Mouse (Mus musculus): ENCODE results near the gene Gm10282. TPM values are rescaled to one million over a fixed set of nuclear protein-coding genes. Genes with fewer than 3 reads are reported as not detected.

The Gm10282 gene
- polyA plus RNA-seq, 1 experiment = 1.1 TPM

DNA sequence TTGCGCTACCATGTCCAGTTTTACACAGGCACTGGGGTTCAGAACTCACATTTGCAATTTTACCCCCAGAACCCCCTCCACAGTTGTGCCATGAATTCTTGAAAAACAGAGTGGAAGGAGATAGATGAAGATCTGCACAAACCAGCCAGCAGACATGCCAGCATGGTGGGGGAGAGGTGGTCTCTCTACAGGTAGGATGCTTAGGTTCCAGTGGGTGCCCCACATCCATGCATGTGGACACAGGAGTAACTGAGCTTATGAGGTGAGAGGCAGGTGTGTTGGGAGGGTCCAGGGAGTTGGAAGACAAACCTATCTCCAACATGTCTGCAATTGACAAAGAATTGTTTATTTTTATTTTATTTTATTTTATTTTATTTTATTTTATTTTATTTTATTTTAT is 6.1 kb downstream of the Gm10282 start:
- DNase-seq (ENCODE audit: low read depth) = no peak

DNA sequence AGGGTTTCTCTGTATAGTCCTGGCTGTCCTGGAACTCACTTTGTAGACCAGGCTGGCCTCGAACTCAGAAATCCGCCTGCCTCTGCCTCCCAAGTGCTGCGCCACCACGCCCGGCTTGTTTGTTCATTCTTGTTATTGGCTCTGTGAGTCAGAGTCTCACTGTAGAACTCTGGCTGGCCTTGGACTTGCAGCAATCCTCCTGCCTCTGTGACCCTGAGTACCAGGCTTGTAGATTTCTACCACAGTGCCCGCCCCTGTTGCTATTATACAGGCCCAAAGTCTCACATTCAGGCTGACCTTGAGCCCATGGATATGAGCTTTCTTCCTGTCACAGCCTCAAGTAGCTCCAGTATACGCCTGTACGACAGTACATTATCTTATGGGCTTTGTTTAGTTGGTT is 8.5 kb downstream of the Gm10282 start:
- no peak for DNase-seq (ENCODE audit: low read depth)

DNA sequence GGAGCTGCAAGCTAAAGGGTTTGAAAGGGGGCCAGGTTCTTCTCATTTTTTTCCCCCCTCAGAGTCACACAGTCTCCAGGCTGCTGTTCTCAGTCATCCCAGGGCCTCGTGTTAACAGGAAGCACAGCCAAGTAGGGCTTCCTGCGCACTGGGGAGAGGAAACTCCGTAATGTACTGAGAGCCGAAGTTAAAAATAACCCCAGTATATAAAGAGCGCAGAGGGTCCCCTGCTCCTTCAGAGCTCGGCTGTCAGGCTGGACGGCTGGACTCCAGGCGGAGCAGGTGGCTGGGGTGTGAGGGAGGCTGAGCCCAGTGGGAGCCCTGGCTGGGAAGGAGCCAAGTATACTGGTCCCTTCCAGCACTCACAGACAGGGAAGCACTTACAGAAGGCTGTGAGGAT is 9.4 kb downstream of the Gm10282 start:
- DNase-seq (ENCODE audit: low read depth) = no peak

DNA sequence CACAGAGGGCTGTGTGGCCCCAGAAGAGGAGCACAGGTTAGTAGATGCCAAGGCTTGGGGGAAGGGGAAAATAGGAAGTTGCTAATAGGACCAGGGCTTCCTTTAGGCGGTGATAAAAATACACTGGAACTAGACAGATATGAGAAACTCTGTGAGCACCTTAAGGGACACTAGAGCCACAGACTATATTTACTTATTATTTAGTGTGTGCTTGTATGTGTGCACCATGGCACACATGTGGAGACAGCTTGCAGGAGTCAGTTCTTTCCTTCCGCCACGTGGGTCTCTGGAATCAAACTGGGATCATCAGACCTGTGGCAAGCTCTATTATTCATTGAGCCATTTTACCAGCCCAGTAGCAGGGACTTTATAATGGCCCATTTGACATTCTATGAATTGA is 9.9 kb downstream of the Gm10282 start:
- no peak for DNase-seq (ENCODE audit: low read depth)

DNA sequence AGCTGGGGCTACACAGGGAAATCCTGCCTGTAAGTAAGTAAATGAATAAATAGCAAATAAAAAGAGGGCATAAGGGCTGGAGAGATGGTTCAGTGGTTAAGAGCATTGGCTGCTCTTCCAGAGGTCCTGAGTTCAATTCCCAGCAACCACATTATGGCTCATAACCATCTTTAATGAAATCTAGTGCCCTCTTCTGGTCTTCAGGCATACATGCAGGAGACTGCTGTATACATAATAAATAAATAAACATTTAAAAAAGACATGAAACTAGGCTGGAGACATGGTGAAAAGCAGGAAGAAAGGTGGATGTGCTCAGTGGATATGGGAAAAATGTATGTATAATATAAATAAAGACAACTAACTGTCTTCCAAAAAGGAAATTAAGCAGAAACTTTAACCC is 11.8 kb downstream of the Gm10282 start:
- no peak for DNase-seq (ENCODE audit: low read depth)

DNA sequence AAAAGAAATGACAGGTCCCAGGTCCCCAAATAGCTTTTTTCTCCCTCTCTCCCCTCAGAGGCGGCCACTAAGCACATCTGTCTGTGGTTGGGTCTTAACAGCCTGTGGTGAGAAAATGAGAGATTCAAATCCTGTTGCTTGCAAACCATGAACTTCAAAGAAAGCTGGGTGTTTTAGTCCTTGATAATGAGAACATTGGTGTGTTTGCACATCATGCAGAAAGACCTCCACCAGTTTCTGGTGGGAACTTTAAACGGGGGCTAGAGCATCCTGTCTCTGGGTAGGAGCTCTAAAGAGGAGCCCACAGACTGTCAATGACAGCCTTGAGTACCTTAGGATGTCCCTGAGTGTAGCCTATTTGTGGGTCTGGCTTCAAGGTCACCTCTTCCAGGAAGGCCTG is 14.0 kb downstream of the Gm10282 start:
- no peak for DNase-seq (ENCODE audit: low read depth)

DNA sequence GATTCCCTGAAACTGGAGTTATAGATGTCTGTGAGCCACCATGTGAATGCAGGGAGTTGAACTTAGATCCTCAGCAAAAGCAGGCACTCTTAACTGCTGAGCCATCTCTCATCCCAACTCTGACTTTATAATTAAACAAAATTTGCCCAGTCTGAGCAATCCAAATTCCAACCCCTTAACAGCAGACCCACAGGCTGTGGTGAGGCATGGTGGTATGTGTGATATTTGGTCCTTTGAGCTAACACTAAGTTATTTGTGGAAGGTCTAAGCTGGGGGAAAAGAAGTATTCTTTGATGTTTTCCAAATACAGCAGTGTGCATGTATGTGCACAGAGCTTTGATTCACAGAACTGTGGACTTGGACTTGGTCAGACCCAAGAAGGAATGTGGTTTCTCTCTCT is 16.0 kb downstream of the Gm10282 start:
- no peak for DNase-seq (ENCODE audit: low read depth)

DNA sequence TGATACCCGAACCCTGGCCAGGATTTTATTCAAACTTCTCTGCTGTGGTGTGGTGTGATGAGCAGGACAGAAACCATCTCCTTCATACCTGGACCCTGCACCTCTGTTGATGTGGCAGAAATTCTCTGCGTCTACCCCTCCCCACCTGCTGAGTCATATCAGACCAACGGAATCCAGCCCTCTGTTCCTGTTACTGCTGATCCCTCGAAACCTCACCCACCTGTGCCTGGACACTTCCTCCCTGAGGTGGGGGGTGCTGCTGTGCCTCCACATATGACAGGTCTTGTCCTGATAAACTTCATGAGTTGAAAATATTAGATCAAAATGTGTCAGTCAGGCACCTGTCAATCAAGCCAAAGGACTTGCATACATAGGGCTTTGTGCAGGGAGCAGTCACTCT is 19.8 kb downstream of the Gm10282 start:
- no peak for DNase-seq (ENCODE audit: low read depth)

DNA sequence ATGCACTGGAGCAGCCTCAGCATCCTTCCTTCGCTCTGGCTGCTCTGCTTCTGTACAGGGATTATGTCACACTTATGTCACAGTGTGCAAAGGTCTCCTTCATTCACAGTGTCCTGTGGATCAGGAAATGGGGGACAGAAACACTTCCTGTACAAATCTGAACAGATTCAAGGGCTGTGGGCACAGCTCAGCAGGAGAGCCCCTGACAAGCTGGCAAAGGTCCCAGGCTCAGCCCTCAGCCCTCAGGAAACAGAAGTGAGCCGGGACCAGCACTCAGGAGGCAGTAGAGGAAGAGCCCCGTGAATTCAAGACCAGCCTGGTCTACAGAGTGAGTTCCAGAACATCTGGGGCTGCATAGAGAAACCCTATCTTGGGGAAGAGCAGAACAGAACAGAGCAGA is 23.4 kb downstream of the Gm10282 start:
- DNase-seq (ENCODE audit: low read depth) = no peak

DNA sequence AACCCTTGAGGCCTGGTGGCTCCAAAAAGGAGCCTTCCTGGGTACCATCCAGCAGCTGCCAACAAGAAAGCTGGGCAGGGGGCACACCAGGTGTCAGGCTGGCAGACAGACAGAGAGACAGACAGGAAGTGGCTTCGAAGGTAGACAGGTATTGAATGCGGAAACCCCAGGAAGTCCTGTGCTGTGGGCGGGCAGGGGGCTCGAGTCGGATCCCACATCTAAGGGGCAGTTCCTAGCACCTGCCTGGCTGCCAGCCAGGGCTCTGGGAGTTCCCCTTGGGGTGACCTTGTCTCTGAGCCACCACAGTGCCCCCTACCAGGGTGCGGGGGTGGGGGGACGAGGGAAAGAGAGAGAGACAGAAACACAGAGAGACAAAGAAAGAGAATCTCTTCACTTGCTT is 25.9 kb downstream of the Gm10282 start:
- DNase-seq (ENCODE audit: low read depth) = no peak

DNA sequence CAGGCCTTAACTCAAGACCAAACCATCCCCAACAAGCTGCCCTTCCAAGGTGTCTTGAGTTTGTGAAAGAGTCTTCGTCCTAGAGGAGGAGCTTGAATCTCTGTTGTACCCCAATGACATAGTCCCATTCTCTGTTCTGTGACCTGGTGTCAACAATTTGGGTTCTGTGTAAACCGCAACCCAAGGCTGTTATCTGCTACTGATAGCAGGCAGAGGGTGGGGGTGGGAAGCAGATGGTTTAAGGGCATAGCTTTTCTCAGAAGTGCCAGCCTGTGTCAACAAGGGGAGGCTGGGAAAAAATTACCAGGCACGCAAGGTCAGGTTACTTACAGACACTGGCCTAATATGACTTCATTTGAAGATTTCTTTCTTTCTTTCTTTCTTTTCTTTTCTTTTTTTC is 27.8 kb downstream of the Gm10282 start:
- no peak for DNase-seq (ENCODE audit: low read depth)

DNA sequence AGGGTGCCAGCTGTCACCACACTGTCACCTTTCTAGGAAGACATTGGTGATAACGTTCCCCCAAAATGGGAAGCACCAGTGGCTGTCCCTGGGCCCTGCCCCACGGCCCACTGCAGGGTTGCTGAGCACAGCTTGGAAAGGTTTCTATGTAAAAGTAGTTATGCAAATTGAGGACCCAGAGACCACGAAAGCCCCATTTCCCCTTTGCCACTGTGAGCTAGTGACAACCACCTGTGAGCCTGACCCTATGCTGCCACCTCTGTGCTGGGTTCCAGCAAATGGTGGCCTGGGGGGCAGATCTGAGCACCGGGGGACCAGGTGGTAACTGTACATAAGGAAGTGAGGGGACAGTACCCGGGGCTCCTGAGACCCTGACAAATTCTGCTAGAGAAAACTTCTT is 31.3 kb downstream of the Gm10282 start:
- no peak for DNase-seq (ENCODE audit: low read depth)

DNA sequence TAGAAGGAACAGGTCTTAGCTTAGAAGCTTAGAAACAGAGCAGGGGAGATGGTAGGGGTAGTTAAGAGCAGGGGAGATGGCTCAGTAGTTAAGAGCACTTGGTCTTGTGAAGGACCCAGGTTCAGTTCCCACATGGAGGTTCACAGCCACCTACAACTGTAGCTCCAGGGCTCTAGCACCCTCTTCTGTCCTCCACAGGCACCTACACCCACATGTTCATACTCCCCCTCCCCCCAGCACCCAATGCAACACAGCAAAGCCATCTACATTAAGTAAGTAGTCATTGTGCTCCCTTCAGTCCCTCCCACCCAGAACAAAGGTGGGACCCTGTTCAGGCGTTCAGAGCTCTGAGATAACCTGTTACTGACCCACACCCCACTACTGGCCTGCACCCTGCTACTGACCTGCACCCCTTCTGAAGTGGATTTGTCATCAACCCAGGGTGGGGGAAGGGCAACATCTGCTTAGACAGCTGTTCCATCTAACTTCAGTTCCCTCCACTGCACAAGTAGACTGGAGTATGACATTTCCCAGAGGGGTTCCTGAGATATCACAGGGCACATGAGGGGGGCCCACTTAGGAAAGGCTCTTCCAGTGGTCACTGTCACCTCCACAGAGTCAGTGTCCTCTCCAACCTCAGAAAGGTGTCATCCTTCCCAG is 31.8 kb downstream of the Gm10282 start:
- DNase-seq (ENCODE audit: low read depth) = no peak

DNA sequence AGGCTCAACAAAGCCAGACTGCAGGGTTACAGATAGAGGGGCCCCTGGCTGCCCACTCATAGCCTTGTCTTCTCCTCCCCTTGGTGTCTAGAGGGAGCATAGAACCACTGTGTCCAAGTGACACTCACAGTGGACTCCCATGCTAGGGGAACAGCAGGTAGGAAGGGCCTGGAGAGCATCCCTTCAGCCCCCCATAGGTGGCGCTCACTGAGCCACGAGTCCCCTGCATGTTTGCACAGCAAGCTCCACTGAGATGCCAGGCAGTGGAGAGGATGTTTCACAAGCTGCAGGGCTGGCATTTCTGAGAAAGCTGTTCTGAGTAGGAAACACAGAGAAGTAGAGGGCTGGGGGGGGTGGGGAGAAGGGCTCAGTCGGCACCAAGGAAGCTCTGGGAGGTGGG is 32.7 kb downstream of the Gm10282 start:
- no peak for DNase-seq (ENCODE audit: low read depth)

DNA sequence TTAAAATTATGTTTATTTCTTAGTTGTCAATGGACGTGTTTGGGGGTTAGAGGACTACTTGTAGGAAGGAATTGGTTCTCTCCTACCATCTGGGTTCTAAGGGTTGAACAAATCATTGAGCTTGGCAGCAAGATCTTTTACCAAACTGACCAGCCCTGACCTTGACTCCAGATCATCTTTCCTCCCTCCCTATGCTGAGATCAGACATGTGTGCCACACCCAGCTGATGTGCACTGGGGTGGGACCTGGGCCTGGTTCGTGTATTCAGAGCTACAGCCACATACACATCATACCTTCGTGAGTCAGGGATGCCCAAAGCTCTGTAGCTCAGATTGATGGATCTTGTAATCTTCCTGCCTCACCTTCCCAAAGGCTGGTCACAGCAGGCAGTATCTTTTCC is 33.4 kb downstream of the Gm10282 start:
- DNase-seq (ENCODE audit: low read depth) = no peak

DNA sequence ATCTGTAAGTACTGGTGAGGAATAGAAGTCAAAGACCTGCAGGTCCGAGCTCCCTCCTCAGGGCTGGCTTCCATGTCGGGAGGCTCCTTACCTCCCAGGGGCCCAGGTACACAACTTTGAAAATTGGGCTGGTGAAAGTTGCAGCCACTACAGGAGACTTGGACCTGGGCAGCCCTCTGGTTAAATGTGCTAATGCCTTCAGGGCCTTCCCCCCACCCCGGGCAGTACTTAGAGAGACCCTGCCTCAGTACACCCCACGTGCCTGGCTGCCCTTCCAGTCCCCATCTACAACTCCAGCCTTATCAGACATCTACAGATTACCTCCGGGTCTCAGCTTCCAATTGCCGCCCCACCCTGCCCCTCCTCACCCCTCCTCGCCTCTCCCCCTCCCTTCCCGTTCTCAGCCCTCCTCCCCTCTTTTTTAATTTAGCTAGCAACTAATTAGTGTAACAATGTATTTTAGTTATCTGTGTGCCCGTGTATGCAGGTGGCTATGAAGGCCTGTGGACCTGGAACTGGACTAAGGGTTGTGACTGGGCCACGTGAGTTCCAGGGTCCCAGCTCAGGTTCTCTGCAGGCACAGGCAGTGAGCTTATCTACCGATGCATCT is 33.9 kb downstream of the Gm10282 start:
- DNase-seq (ENCODE audit: low read depth) = no peak

DNA sequence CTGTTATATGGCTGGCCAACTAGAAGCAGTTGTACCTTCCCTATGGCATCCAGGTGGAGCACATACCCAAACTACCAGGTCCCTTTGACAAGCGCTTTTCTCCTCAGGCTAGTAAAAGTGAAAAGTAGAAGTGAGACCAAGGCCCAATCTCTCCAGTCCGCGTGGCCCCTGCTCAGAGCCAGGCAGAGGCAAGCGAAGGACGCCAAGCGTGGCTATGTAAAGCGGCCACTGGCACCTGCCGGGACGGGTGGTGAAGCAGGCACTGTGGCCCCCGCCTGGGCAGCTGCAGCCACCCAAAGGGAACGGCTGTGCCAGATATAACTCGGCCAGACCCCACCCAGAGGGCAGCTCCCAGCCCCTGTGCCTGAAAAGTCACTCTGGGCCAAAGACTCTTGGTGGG is 34.5 kb downstream of the Gm10282 start:
- DNase-seq (ENCODE audit: low read depth) = no peak

DNA sequence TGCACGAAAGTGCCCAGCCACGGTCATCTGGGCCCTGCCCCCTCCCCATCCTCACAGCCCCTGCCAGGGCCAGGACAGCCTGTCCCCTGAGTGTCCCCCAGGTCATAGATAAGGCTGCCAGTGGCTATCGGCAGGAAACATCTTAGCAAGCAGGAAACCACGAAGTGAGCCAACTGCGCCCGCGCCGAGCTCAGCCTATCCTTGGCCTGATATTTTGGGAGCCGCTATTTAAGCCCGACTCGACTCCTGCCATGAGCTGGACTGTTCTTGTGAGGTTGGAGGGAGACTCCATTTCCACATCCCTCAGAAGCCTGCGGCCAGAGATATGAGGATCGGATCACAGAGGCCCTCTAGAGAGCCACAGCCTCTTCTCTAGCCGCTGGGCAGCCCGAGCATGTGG is 36.7 kb downstream of the Gm10282 start:
- DNase-seq (ENCODE audit: low read depth) = no peak

DNA sequence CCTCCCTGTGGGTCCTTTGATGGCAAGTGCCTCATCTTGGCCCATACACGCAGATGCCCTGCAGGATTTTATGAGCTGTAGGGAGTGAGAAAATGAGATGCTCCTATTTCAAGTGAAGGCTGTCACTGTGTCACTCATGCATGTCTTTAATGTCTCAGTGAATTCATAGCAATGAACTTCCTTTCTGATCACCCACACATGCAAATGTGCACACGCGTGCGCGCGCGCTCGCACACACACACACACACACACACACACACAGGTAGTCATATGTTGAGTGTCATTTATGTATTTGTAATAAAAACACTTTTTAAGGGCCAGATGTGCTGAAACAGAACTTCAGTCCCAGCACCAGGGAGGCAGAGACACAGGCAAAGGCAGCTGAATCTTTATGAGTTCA is 38.0 kb downstream of the Gm10282 start:
- DNase-seq (ENCODE audit: low read depth) = no peak

DNA sequence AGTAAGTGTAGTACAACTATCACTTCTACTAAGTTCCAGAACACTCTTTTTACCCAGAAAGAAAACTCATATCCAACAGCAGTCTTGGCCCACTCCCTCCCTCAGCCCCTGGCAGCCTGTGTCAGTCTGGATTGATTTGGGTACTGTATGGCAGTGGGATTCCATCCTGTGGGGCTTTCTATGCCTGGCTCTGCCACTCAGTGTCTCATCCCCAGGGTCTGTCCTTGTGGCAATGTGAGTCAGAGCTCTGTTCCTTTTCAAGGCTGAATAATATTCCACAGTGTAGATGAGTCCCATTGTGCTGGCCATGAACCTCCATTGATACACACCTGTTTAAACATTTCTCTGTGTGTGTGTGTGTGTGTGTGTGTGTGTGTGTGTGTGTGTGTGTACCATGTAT is 38.4 kb downstream of the Gm10282 start:
- DNase-seq (ENCODE audit: low read depth) = no peak

DNA sequence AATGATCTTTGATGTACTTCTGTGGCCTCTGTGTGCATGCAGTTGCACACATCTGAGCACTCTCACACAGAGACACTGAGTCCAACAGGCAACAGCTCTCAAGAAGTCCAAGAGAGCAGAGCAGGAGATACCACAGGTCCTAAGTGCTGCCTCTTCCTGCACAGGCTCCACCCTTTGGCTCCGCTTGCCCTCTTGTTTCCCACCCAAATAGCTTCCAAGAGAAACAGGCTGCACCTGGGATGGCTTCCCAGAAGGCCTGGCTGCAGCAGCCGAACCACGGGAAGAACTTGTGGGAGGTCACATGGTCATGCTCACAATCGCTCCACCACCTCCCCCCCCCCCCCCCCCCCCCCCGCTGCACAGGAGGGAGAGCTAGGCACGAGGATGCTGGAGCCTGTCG is 39.7 kb downstream of the Gm10282 start:
- no peak for DNase-seq (ENCODE audit: low read depth)

DNA sequence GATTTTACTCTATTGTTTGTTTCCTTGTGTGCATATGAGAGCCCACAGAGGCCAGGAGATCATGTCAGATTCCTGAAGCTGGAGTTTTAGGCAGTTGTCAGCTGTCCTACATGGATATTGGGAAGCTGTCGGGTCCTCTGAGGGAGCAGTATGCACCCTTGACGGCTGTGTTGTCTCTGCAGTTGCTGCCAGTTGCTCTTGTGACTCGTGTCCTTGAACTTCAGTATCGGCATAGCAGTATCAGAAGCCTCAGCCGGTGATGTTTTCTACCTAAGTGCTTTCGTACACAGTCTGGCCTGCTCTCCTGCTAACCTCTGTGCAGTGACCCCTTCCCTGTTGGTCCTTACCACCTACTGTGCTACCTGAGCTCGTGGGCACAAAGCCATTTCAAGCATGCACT is 41.6 kb downstream of the Gm10282 start:
- DNase-seq (ENCODE audit: low read depth) = no peak

DNA sequence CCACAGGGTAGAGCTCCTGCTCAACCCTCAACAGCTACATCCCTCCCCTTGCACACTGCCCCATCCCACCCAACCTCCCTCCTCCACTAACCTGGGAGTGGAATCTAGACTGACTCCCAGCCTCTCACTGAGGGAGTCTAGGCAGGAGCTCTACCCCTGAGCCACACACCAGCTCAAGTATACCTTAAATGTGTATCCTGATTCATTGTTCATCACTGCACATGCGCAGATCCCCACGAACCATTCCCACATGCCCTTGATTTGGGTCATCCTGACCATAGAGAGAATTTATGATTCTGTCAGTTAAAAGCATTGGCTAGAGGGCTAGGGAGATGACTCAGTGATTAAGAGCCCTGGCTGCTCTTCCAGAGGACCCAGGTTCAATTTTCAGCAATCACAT is 42.3 kb downstream of the Gm10282 start:
- DNase-seq (ENCODE audit: low read depth) = no peak

DNA sequence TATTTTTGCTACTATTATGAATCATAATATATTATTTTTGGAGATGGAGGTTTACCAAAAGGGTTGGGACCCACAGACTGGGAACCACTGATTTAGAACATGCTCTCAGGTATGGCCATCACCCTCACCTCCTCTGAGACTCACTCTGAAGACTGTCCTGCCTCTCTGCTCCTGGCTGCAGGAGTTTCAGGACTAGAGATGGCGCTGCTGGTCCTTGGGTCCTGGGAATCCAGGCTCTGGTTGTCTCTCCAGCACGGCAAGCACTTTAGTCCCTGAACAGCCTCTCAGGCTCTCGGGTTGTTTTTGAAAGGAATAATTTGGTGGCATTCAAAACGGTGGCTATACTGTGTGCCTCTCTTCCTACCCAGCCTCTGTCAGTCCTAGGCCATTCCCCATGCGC is 43.2 kb downstream of the Gm10282 start:
- no peak for DNase-seq (ENCODE audit: low read depth)
